Mouse (Mus musculus) kidney, postnatal 0 days (tissue): ENCODE measurements around the gene Gm10428. TPM values are rescaled to one million over a fixed set of nuclear protein-coding genes. Genes with fewer than 3 reads are reported as not detected.
A peak's percentile ranks its signal among the peaks of the same experiment; 100 is the strongest.

Source experiments
- ATAC-seq: fragments of 200-750 bp; cut with Nextera tagmentation; replicated peaks from 2 replicates; pipeline ENCODE4 v1.8.0; 2017; ENCODE audit warnings: low read depth, moderate number of reproducible peaks, moderate TSS enrichment, moderate library complexity; ENCODE audit not compliant: low FRiP score
- DNase-seq: peaks from one replicate; pipeline ENCODE4 v3.0.0-alpha.2; 2016; ENCODE audit warnings: low spot score
- H3K27ac ChIP-seq: fragments of 300-500 bp; sonication (generic); 2 replicates; pipeline ENCODE4 v1.5.1; 2014; ENCODE audit warnings: mild to moderate bottlenecking
- H3K27me3 ChIP-seq: fragments of 300-500 bp; sonication (generic); 2 replicates; pipeline ENCODE4 v1.6.1; 2014; ENCODE audit warnings: low read length, mixed read lengths; ENCODE audit not compliant: insufficient read depth
- H3K36me3 ChIP-seq: fragments of 300-500 bp; sonication (generic); 2 replicates; pipeline ENCODE4 v1.6.1; 2014; ENCODE audit warnings: low read length, mixed read lengths; ENCODE audit not compliant: insufficient read depth
- H3K4me1 ChIP-seq: fragments of 300-500 bp; sonication (generic); replicated peaks from 2 replicates; pipeline ENCODE4 v1.6.1; 2014; ENCODE audit warnings: antibody characterized with exemption, low read length, mixed read lengths; ENCODE audit not compliant: insufficient read depth
- H3K4me2 ChIP-seq: fragments of 300-500 bp; sonication (generic); 2 replicates; pipeline ENCODE4 v1.6.1; 2014; ENCODE audit warnings: mild to moderate bottlenecking, low read length, moderate library complexity, mixed read lengths
- H3K4me3 ChIP-seq: fragments of 300-500 bp; sonication (generic); replicated peaks from 2 replicates; pipeline ENCODE4 v1.5.1; 2014; ENCODE audit warnings: low read depth, low read length
- H3K9ac ChIP-seq: fragments of 300-500 bp; sonication (generic); 2 replicates; pipeline ENCODE4 v1.6.1; 2014; ENCODE audit warnings: low read depth, low read length
- H3K9me3 ChIP-seq: fragments of 300-500 bp; sonication (generic); replicated peaks from 2 replicates; pipeline ENCODE4 v1.6.1; 2016; ENCODE audit warnings: low read length, inconsistent platforms, mixed read lengths
- CTCF ChIP-seq: IDR thresholded peaks from 2 replicates; pipeline ENCODE4 v1.5.1; 2016; ENCODE audit warnings: antibody characterized with exemption, low read depth, mild to moderate bottlenecking, moderate library complexity
- WGBS: fragments of 180-500 bp; shearing (Covaris S2); extraction: QIAGEN DNeasy Blood & Tissue Kit; methylation state at CpG from one replicate; pipeline ENCODE4 v1.1.7; 2014; 5-methylcytosine and 5-hydroxymethylcytosine counted together
- polyA plus RNA-seq: library from polyadenylated mRNA; unstranded; fragments of >200 nt; fragmentation: Nextera tagmentation; extraction: Ambion mirVana; gene quantifications from 2 replicates; pipeline ENCODE4 v1.2.1, GENCODE M21; 2015

Gm10428 gene
- polyA plus RNA-seq, 1 experiment from 2014 or later = 0.45 TPM

DNA sequence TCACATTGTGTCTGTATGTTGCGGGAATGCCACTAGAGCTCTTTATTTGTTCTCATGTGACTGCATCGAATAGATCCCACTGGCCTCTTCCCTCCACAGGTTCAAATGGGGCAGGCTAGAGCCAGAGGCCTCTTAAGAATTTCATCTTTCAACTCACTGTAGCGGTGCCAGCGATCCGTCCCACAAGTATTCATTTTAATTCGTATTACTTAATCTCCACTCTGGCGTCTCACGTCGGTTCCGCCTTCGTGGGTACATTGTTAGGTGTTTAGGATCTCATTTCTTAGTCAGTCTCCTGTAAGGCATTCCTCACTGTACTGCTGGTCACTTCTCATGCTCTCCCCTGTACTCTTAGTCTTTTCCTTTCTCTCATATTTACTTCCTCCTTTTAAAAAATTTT, 5.6 kb downstream of the Gm10428 start:
- H3K4me2 ChIP-seq = no peak overlapping the region
- TF ChIP-seq CTCF = no peak
- no peaks in the 10 kb centered on the region for H3K9me3 ChIP-seq
- no peak overlapping the region for H3K27ac ChIP-seq
- 75% methylated on average over 11 of the region's 11 CpGs for WGBS
- DNase-seq = no peak
- H3K36me3 ChIP-seq = no peaks in the 10 kb centered on the region
- no peak overlapping the region for H3K9ac ChIP-seq
- H3K27me3 ChIP-seq = no peaks in the 10 kb centered on the region
- no peak overlapping the region for H3K4me3 ChIP-seq
- no peak for ATAC-seq
- no peaks in the 10 kb centered on the region for H3K4me1 ChIP-seq

DNA sequence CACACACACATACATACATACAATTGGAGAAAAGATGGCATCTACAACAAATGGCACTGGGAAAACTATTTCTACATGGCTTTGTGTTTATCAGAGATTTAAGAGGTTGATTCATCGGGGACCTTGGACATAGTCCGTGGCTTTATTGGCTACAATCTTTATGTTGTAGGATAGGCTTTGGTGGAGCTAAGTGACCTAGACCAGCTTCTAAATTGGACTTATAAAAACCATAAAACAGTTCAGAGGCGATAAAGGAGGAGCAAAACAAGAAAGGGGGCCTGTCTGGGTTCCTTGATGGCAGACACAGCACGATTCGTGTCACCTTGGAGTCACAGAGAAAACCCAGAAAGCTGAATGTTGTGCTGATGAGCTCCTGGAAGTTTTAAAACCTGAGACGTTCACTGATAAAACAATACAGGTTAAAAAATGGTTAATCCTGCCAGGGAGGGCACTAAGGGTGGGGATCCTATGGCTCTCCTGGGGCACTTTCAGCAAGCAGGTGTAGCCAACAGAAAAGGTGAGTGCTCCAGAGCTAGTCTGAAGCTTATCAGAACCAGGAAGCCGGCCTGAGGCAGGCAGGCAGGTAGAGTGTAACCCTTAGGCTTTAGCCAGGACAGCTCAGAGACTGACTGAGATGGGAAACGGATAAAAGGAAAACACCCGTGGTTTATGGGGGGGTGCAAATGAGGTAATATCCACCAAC, 8.0 kb downstream of the Gm10428 start:
- 55% methylated on average over 9 of the region's 9 CpGs for WGBS
- H3K27me3 ChIP-seq = no peaks in the 10 kb centered on the region
- no peak overlapping the region for H3K27ac ChIP-seq
- no peaks in the 10 kb centered on the region for H3K36me3 ChIP-seq
- H3K9ac ChIP-seq = no peak overlapping the region
- DNase-seq = no peak
- H3K4me2 ChIP-seq = no peak overlapping the region
- no peaks in the 10 kb centered on the region for H3K4me1 ChIP-seq
- TF ChIP-seq CTCF = no peak
- no peaks in the 10 kb centered on the region for H3K9me3 ChIP-seq
- no peak overlapping the region for H3K4me3 ChIP-seq
- no peak for ATAC-seq

DNA sequence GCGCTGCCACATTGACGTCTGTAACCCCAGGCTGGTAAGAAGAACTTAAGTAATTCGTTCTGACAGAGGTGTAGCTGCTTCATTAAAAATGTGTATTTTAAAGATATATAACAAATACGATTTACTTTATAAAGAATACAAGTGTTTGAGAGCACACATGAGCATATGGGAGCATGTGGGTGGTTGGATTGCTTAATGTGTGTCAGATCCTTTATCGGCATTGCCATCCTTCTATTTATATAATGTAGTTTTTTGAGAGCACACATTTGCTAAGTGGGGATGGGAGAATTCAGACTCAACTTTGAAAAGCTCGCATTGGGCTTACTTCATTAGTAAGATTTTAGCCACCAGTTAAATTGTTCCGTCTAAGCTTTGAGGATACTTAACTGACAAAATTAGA, 23.6 kb downstream of the Gm10428 start:
- no peak overlapping the region for H3K27ac ChIP-seq
- ATAC-seq (no peak), DNase-seq (no peak)
- H3K36me3 ChIP-seq = peaks cover 27% of the 10 kb centered on the region
- no peak for TF ChIP-seq CTCF
- WGBS = 96% methylated on average over 7 of the region's 7 CpGs
- no peak overlapping the region for H3K4me3 ChIP-seq
- no peaks in the 10 kb centered on the region for H3K27me3 ChIP-seq
- H3K9ac ChIP-seq = no peak overlapping the region
- H3K4me2 ChIP-seq = no peak overlapping the region
- peaks cover 19% of the 10 kb centered on the region for H3K9me3 ChIP-seq
- H3K4me1 ChIP-seq = no peaks in the 10 kb centered on the region

DNA sequence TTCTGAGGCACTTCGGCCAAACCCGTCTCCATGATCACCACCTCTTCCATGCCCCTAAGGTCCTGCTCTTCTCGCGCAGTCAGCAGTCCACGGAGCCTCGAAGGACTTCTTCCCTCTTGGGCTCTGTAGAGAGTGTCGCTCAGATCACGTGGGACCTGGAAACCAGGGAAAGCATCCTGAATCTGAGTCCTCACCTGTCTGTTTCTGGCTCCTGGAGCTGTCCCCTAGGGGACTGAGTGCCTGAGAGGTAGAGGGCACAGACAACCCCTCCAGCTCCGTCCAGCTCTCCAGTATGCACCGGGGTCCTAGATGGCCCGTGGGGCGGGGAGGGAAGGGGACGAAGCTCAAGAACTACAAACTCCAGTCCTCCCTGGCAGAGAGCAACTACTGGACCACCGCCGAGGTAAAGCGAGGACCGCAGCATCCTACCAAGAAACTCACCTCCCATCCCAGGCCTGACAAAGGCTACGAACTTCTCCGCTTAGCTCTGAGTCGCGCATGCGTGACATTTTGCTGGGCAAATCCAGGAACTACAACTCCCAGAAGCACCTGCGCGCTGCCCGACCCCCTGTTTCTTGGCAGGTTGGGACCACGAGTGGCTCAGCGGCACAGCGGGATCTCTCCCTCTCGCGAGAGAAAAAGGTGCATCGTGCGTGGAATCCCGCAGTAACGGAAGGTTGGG, 36.2 kb downstream of the Gm10428 start, which contains the start of gene Zfp286:
Zfp286 (minus strand) TSS at position 528 of the 682 bp plus-strand sequence.
- Histone ChIP-seq H3K4me1 (peaks cover 3% of the 10 kb centered on the region; the same call in 1 of the 2 replicates), H3K36me3 (peaks cover 3% of the 10 kb centered on the region; the same call in 1 of the 2 replicates), H3K4me2 (peak within 1 kb of the TSS; percentile 71), H3K9ac (peak within 1 kb of the TSS; percentile 56), H3K4me3 (peak within 1 kb of the TSS; percentile 42), H3K27me3 (no peaks in the 10 kb centered on the region), H3K9me3 (no peaks in the 10 kb centered on the region), H3K27ac (no peak within 1 kb of the TSS)
- TF ChIP-seq CTCF = no peak
- ATAC-seq = peak; percentile 95
- peak; percentile 95 for DNase-seq
- 6% methylated on average over 34 of the region's 34 CpGs for WGBS

DNA sequence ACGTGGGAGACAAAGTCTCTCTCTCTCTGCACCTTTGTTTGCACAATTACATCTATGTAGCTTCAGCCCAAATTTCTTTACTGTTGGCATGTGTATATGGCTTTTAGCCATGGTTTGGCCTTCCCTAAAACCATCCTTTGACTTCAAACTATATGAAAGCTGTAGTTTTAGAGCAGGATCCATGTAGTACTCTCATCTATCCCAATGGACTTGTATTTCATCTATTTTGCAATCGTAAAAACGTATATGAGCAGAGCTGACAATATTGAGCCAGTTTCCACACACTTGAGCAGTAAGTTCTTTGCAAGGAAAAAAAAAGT, 36.7 kb downstream of the Gm10428 start:
- Histone ChIP-seq H3K4me3 (peak overlapping the region; percentile 42), H3K4me1 (peaks cover 3% of the 10 kb centered on the region; the same call in 1 of the 2 replicates), H3K36me3 (no peaks in the 10 kb centered on the region), H3K27me3 (no peaks in the 10 kb centered on the region), H3K9me3 (no peaks in the 10 kb centered on the region), H3K9ac (0 out of 2 replicates have a peak overlapping the region, but pooled peaks have one; percentile 36), H3K4me2 (peak overlapping the region; percentile 71), H3K27ac (no peak overlapping the region)
- peak; percentile 7 for DNase-seq
- 55% methylated on average over 3 of the region's 3 CpGs for WGBS
- ATAC-seq = no peak
- no peak for TF ChIP-seq CTCF

Other genes starting within 250 kb of the Gm10428 start
- 17.1 and 17.6 TPM in 2 replicates for gene Cenpv, start 213.8 kb upstream of the Gm10428 start, polyA plus RNA-seq
- 2,759 and 3,018 TPM in 2 replicates for gene Ubb, start 201.9 kb upstream of the Gm10428 start, polyA plus RNA-seq
- 1.7 and 2.4 TPM in 2 replicates for gene Trpv2, start 178.6 kb upstream of the Gm10428 start, polyA plus RNA-seq
- 12.6 and 14.8 TPM in 2 replicates for gene Lrrc75a, start 104.6 kb upstream of the Gm10428 start, polyA plus RNA-seq
- gene Mmgt2, start 104.4 kb upstream of the Gm10428 start, polyA plus RNA-seq = 70.8 and 73.1 TPM in 2 replicates
- 4.5 and 5.0 TPM in 2 replicates for gene Zfp287, start 21.2 kb upstream of the Gm10428 start, polyA plus RNA-seq
- 10.8 and 11.4 TPM in 2 replicates for gene Zfp286, start 36.4 kb downstream of the Gm10428 start, polyA plus RNA-seq
- 16.4 and 18.1 TPM in 2 replicates for gene Trim16, start 67.1 kb downstream of the Gm10428 start, polyA plus RNA-seq
- 0.53 and 0.93 TPM in 2 replicates for gene Fbxw10, start 94.0 kb downstream of the Gm10428 start, polyA plus RNA-seq
- 83.6 and 83.7 TPM in 2 replicates for gene Tvp23b, start 126.4 kb downstream of the Gm10428 start, polyA plus RNA-seq
- gene Cdrt4, start 198.1 kb downstream of the Gm10428 start, polyA plus RNA-seq = 0.17 TPM in 1 of 2 replicates, not detected in the other